Mouse (Mus musculus) intestine, embryonic 15.5 days (tissue): ENCODE data around the gene Ch25h. TPM values are rescaled to one million over a fixed set of nuclear protein-coding genes. Genes with fewer than 3 reads are reported as not detected.
A peak's percentile ranks its signal among the peaks of the same experiment; 100 is the strongest.

Source experiments
- ATAC-seq: fragments of 200-750 bp; cut with Nextera tagmentation; 2 replicates; pipeline ENCODE4 v1.8.0; 2017; ENCODE audit warnings: moderate TSS enrichment, moderate library complexity
- H3K27ac ChIP-seq: fragments of 300-500 bp; sonication (generic); 2 replicates; pipeline ENCODE4 v1.5.1; 2015; ENCODE audit warnings: mild to moderate bottlenecking, inconsistent platforms
- H3K27me3 ChIP-seq: fragments of 300-500 bp; sonication (generic); replicated peaks from 2 replicates; pipeline ENCODE4 v1.6.1; 2015; ENCODE audit warnings: inconsistent platforms
- H3K36me3 ChIP-seq: fragments of 300-500 bp; sonication (generic); 2 replicates; pipeline ENCODE4 v1.6.1; 2015; ENCODE audit warnings: inconsistent platforms
- H3K4me1 ChIP-seq: fragments of 300-500 bp; sonication (generic); replicated peaks from 2 replicates; pipeline ENCODE4 v1.6.1; 2015; ENCODE audit warnings: inconsistent platforms
- H3K4me2 ChIP-seq: fragments of 300-500 bp; sonication (generic); replicated peaks from 2 replicates; pipeline ENCODE4 v1.6.1; 2015; ENCODE audit warnings: mild to moderate bottlenecking, inconsistent platforms
- H3K4me3 ChIP-seq: fragments of 300-500 bp; sonication (generic); replicated peaks from 2 replicates; pipeline ENCODE4 v1.5.1; 2015; ENCODE audit warnings: inconsistent platforms
- H3K9ac ChIP-seq: fragments of 300-500 bp; sonication (generic); 2 replicates; pipeline ENCODE4 v1.6.1; 2015; ENCODE audit warnings: inconsistent platforms
- H3K9me3 ChIP-seq: fragments of 300-500 bp; sonication (generic); 2 replicates; pipeline ENCODE4 v1.6.1; 2016; ENCODE audit warnings: inconsistent platforms
- WGBS: fragments of 180-500 bp; shearing (Covaris S2); methylation state at CpG from one replicate; pipeline ENCODE4 v1.1.7; 2015; 5-methylcytosine and 5-hydroxymethylcytosine counted together
- polyA plus RNA-seq: library from polyadenylated mRNA; unstranded; fragments of >200 nt; fragmentation: Nextera tagmentation; extraction: Ambion mirVana; gene quantifications from 2 replicates; pipeline ENCODE4 v1.2.1, GENCODE M21; 2015

Ch25h gene
- 3.2 and 4.2 TPM in 2 replicates for polyA plus RNA-seq

DNA sequence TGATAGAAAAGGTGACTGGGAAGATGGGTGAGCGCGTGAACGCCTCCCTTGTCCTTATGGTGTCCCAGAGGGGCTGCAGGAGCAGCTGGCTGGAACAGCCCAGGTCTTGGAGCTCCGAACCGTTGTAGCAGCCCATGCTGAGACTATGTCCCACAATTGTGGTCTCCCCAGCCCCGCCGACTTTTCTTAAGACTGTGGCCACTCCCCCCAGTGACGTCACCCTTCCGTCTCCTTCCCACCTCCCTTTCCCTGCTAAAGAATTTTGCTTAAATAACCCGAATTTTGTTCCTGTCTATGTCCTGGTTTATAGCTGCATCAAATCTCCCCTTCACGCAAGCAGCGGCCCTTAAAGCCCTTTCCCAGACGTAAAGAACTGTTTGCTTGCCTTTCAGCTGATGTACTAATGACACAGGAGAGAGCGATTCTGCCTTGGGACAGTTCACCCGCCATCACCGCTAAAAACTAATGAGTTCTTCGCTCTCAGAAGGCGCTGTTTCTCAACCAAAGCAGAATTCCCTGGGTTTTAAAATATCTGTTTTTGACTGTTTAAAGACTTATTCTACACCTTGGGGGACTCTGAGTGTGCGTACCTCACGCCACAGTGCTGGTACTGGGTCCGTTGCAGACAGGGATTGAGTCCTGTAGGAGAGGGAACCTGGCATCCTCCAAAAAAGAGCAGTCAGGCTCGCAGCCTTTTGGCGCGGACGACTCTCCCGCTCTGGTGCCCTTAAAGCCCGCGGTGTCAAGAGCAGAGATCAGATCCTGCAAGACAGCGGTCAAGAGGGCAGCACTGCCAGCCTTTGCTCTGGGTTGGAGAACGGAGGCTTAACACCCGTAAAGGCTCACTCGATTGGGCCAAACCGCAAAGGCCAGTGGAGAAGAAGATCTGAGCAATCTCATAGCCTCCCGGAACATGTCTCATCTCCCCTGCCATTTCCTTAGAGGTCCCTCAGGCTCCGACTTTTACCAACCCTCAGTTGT is at the start of gene Ch25h:
Ch25h (minus strand) TSS at position 174 of the 981 bp plus-strand sequence.
- under 1% methylated on average over 35 of the region's 35 CpGs for WGBS
- peak within 1 kb of the TSS; percentile 22; the same call in 1 of the 2 replicates for H3K9ac ChIP-seq
- H3K27me3 ChIP-seq = peaks cover 6% of the 10 kb centered on the region; the same call in 1 of the 2 replicates
- peak; percentile 83 for ATAC-seq
- peak within 1 kb of the TSS; percentile 49 for H3K4me3 ChIP-seq
- H3K9me3 ChIP-seq = no peaks in the 10 kb centered on the region
- no peaks in the 10 kb centered on the region for H3K36me3 ChIP-seq
- H3K27ac ChIP-seq = no peak within 1 kb of the TSS
- peaks cover 7% of the 10 kb centered on the region; the same call in 1 of the 2 replicates for H3K4me1 ChIP-seq
- H3K4me2 ChIP-seq = peak within 1 kb of the TSS; percentile 94

DNA sequence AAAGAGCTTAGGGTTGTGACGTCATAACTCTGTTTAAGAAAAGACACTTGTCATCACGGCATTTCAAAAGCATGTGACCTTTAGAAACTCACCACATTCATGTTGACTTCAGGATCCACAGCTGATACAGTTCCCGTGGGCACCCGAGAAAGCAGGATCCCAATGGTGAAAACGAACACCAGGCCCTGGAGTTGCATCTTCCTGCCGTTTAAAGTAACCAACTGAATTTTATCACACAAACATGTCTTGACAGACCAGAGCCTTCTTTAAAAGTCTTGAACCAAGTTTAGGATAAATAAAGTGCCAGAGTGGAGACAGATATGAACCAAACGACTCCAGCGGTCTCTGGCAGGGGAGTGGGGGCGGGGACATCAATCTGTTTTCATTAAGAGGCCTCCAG is 49.7 kb upstream of the Ch25h start:
- Histone ChIP-seq H3K27me3 (no peaks in the 10 kb centered on the region), H3K27ac (no peak overlapping the region), H3K9ac (no peak overlapping the region), H3K4me1 (peaks cover 6% of the 10 kb centered on the region; the same call in 1 of the 2 replicates), H3K4me2 (no peak overlapping the region; the same call in 1 of the 2 replicates), H3K36me3 (no peaks in the 10 kb centered on the region), H3K4me3 (no peak overlapping the region), H3K9me3 (no peaks in the 10 kb centered on the region)
- ATAC-seq = no peak
- WGBS = 39% methylated on average over 9 of the region's 9 CpGs

DNA sequence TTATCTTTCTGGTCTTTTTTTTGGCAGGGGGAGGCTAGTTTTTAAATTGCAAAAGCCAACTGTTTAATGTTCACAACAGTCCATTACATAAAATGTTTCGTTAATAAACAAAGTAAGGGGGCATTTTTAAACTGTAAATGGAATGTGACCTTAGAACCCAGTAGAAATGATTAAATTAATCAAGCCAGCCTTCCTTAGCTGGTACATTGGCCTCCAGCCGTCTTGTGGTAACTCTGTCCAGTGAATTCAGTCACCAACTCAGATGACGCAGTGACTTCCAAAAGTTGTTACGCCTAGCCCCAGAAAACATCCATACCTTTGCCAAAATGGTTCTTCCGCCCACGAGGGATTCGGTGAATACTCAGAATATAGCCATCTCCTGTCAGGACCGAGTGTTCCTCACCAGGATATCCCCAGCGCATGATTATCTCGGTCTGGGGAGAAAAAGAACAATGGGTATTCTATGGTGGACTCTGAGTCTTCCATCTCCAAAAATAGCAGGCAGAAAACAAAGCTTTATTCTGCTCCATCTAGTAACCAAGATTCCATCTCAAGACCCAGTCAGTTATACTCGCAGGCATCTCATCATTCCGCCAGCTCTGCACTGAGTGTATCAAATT is 48.3 kb upstream of the Ch25h start:
- Histone ChIP-seq H3K4me1 (peaks cover 6% of the 10 kb centered on the region; the same call in 1 of the 2 replicates), H3K27me3 (no peaks in the 10 kb centered on the region), H3K4me2 (no peak overlapping the region), H3K9me3 (no peaks in the 10 kb centered on the region), H3K4me3 (no peak overlapping the region), H3K36me3 (no peaks in the 10 kb centered on the region), H3K27ac (no peak overlapping the region), H3K9ac (no peak overlapping the region)
- 80% methylated on average over 12 of the region's 12 CpGs for WGBS
- ATAC-seq = no peak

DNA sequence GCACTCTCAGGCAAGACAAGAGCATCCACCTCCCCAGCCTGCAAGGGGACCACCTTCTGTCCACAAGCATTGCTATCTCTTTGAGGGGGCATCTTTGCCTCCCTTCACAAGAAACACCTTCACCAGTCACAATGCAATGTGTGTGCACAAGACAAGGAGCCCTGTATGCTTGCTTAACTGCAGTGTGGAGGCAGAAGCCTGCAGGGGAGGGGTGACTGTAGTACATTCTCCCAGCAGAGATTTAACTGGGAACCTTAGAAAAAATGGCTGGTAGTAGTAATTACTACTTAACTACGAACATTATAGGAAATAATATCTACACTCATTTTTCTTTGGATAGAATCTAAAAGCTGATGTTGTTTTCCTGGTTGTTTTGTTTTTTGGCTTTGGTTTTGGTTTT is 47.0 kb upstream of the Ch25h start:
- peaks cover 6% of the 10 kb centered on the region; the same call in 1 of the 2 replicates for H3K4me1 ChIP-seq
- no peak overlapping the region for H3K9ac ChIP-seq
- no peak overlapping the region for H3K4me2 ChIP-seq
- no peak overlapping the region for H3K27ac ChIP-seq
- no peak overlapping the region for H3K4me3 ChIP-seq
- no peak for ATAC-seq
- WGBS = 83% methylated on average over 1 of the region's 1 CpGs
- H3K9me3 ChIP-seq = no peaks in the 10 kb centered on the region
- no peaks in the 10 kb centered on the region for H3K36me3 ChIP-seq
- H3K27me3 ChIP-seq = no peaks in the 10 kb centered on the region

DNA sequence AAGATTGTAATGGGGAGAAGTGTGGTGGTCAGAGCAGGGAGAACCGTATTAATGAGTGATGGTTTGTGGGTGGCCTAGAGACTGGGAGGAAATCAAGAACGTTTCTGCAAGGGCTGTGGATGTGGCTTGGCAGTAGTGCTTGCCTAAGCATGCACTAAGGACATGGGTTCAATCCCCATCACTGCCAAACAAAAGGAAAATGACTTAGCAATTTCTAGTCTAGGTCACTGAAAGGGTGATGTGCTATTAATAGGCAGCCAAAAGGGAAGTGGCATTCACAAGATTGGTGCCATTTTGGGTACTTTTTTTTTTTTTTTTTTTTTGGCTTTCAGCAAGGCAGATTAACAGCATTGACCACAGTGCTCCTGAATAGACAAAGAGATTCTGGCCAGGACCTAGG is 46.4 kb upstream of the Ch25h start:
- WGBS = 64% methylated on average over 2 of the region's 2 CpGs
- H3K9me3 ChIP-seq = no peaks in the 10 kb centered on the region
- no peak overlapping the region for H3K27ac ChIP-seq
- no peak overlapping the region for H3K9ac ChIP-seq
- no peak overlapping the region for H3K4me2 ChIP-seq
- H3K4me1 ChIP-seq = peaks cover 6% of the 10 kb centered on the region; the same call in 1 of the 2 replicates
- no peak for ATAC-seq
- no peaks in the 10 kb centered on the region for H3K36me3 ChIP-seq
- H3K27me3 ChIP-seq = no peaks in the 10 kb centered on the region
- H3K4me3 ChIP-seq = no peak overlapping the region

DNA sequence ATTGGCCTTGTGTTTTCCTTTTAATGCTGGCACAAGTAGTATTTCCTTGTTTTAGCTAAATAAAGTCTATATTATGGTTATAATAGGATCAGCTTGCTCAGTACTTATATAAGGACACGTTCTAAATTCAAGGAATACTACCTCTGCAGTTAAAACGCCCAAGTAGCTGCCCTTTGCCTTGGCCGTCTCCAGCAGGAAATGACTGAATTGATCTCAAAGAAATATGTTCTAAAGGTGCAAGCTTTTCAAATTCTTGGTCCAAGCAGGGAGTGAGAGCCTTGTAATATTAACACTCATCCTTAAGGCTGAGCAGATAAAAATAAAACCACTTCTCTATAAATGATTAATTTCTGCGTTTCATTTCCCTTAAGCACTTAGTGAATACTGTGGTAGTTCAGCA is 45.1 kb upstream of the Ch25h start:
- Histone ChIP-seq H3K9ac (no peak overlapping the region), H3K36me3 (no peaks in the 10 kb centered on the region), H3K4me1 (peaks cover 3% of the 10 kb centered on the region; the same call in 1 of the 2 replicates), H3K27me3 (no peaks in the 10 kb centered on the region), H3K27ac (no peak overlapping the region), H3K4me3 (no peak overlapping the region), H3K4me2 (no peak overlapping the region), H3K9me3 (no peaks in the 10 kb centered on the region)
- no peak for ATAC-seq
- WGBS = 73% methylated on average over 4 of the region's 4 CpGs

DNA sequence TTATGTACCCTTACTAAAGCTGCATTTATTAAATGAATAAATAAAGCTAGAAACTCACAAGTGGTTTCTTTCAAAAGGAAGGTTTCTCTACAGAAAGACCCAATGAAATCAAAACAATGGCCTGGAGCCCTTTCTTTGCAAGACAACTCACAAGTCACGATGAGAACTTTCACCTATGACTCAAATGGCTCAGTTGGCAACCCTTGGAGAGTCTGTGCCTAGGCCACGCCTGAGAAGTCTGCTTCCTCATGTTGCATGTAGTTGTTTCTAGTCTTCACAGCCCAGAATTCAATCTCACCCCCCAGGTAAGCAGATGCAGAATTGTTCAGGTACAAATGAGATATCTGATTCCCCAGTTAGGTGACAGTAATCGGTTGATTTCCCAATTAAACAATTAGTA is 44.7 kb upstream of the Ch25h start:
- H3K9ac ChIP-seq = no peak overlapping the region
- H3K27ac ChIP-seq = no peak overlapping the region
- 80% methylated on average over 3 of the region's 3 CpGs for WGBS

DNA sequence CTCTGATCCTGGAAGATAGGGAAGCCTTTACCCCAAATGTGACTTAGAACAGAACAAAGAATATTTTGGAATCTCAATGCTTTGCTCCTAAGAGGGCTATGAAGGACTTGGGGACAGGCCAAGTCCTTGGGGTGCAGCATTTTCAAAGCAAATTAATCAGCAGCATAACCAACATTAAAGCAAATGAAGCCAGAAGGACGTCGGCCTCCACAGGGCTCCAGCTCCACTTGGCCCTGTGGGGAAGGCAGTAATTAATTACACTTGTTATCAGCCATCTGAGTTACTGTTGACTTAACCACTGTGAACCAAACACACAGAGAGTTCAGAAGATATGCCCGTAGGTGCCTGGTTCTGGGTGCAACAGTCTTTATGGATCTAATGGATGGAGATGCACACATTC is 43.8 kb upstream of the Ch25h start:
- WGBS = 37% methylated on average over 3 of the region's 3 CpGs
- no peaks in the 10 kb centered on the region for H3K36me3 ChIP-seq
- no peak overlapping the region for H3K4me3 ChIP-seq
- no peak overlapping the region for H3K27ac ChIP-seq
- H3K27me3 ChIP-seq = no peaks in the 10 kb centered on the region
- no peak overlapping the region for H3K4me2 ChIP-seq
- ATAC-seq = no peak
- H3K9ac ChIP-seq = no peak overlapping the region
- H3K9me3 ChIP-seq = no peaks in the 10 kb centered on the region
- H3K4me1 ChIP-seq = no peaks in the 10 kb centered on the region

More for the DNA sequence above, 44.7 kb upstream of the Ch25h start:
- Histone ChIP-seq H3K4me2 (no peak overlapping the region), H3K9me3 (no peaks in the 10 kb centered on the region), H3K36me3 (no peaks in the 10 kb centered on the region), H3K4me3 (no peak overlapping the region), H3K27me3 (no peaks in the 10 kb centered on the region), H3K4me1 (peaks cover 2% of the 10 kb centered on the region; the same call in 1 of the 2 replicates)
- no peak for ATAC-seq

DNA sequence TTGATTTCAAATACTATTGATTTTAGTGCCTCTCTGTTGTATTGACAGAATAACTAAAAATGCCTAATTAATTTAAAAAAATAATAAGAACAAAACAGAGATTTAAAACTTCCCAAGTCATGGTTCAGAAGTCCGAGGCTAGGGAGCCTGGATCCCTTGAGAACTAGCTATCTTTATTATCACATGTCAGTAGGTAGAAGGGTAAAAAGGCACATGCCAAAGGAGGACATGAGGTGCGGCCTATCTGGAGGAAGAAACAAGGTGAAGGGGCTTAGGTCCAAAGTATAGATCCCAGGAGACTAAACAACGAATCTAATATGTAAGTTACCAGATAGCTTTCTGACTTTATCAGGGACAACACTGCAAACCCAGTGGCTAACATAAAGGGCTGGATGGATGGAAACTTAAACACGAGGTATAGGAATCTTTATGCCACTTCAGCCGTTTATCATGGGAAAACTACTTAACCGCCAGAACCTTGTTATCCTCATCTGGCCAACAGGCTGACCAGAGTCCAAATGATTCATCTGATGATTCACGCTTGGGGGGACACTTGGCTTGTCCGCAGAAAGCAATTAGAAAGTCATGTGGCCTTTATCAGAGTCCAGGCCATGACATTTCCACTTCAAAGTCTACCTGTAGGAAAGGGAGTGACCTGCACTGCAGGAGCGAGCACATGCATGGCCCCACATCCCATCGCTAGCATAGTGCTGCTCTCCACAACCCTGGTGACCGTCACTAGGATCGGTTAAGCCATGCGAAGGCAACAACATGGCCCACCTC is 43.0 kb upstream of the Ch25h start:
- peak; percentile 79 for ATAC-seq
- Histone ChIP-seq H3K27ac (no peak overlapping the region), H3K27me3 (no peaks in the 10 kb centered on the region), H3K36me3 (no peaks in the 10 kb centered on the region), H3K9me3 (no peaks in the 10 kb centered on the region), H3K4me3 (no peak overlapping the region), H3K4me1 (no peaks in the 10 kb centered on the region), H3K9ac (no peak overlapping the region), H3K4me2 (no peak overlapping the region)
- WGBS = 81% methylated on average over 13 of the region's 13 CpGs

DNA sequence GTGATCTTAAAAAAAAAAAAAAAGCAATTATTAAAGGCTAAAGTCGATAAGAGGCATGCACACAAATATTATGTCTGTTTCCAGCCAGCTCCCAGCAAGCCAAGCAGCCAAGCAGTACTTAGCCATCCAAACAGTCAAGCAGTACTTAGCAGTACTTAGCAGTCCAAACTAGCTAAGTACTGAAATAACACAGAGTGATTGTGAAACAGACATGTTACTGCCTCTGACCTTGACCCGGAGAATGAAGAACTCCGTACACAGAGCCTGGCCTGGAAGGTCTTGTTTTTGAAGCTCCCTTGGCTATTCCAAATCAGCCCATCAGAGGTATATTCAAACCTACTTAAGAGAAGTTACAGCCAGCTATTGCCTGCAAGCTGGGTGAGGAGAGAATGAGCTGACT is 42.2 kb upstream of the Ch25h start:
- WGBS = 84% methylated on average over 3 of the region's 3 CpGs
- Histone ChIP-seq H3K27me3 (no peaks in the 10 kb centered on the region), H3K36me3 (no peaks in the 10 kb centered on the region), H3K9ac (no peak overlapping the region), H3K27ac (no peak overlapping the region), H3K4me1 (no peaks in the 10 kb centered on the region), H3K4me2 (no peak overlapping the region), H3K4me3 (no peak overlapping the region), H3K9me3 (no peaks in the 10 kb centered on the region)
- no peak for ATAC-seq

DNA sequence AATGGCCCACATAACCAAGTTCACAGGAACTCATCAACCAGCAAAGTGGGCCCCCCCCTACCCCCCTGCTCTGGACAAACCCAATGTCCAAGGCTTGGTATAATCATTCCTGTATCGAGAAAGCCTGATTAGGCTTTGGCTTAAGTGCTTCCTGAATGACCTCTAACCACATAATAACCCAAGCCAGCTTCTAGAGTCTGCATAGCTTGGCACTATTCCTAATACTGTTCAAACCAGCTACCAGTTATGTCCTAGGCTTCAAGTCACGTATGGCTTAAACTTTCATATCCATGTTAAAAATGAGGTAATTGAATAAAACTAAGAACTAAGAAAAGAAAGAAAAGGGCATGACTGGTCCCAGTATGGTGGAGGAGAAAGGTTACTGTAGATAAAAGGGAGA is 41.4 kb upstream of the Ch25h start:
- ATAC-seq = no peak
- H3K36me3 ChIP-seq = no peaks in the 10 kb centered on the region
- no peaks in the 10 kb centered on the region for H3K27me3 ChIP-seq
- H3K4me2 ChIP-seq = no peak overlapping the region
- WGBS = 81% methylated on average over 2 of the region's 2 CpGs
- H3K4me1 ChIP-seq = no peaks in the 10 kb centered on the region
- no peak overlapping the region for H3K4me3 ChIP-seq
- H3K9me3 ChIP-seq = no peaks in the 10 kb centered on the region
- no peak overlapping the region for H3K27ac ChIP-seq
- no peak overlapping the region for H3K9ac ChIP-seq

DNA sequence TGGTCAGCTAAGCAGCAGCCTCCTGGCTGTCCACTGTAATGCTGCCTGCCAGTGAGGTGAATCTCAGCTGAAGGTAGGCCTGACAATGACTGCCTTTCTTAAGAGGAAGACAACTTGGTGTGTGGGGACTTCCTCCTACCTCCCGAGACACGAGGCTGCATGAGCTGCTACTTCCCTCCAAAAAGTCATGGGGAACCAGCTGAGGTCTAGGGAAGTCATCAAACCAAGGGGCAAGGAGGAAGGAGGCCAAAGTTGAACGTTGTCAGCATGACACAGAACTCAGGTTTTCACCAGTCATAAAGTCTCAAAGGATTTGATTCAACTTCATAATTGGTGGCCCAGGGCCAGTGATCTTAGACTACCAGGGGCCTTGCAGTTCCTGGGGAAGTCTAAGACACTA is 40.7 kb upstream of the Ch25h start:
- Histone ChIP-seq H3K27me3 (no peaks in the 10 kb centered on the region), H3K4me2 (no peak overlapping the region), H3K4me1 (no peaks in the 10 kb centered on the region), H3K4me3 (no peak overlapping the region), H3K36me3 (no peaks in the 10 kb centered on the region), H3K9ac (no peak overlapping the region), H3K9me3 (no peaks in the 10 kb centered on the region), H3K27ac (no peak overlapping the region)
- ATAC-seq = no peak
- WGBS = 80% methylated on average over 3 of the region's 3 CpGs
